Mouse (Mus musculus) brown adipose tissue, adult 24 weeks (tissue): ENCODE results near the gene 6430531B16Rik. TPM values are rescaled to one million over a fixed set of nuclear protein-coding genes. Genes with fewer than 3 reads are reported as not detected.

Experiments used
- H3K27ac ChIP-seq: fragments of 200-500 bp; replicated peaks from 2 replicates; pipeline ENCODE4 v1.5.1; 2012; ENCODE audit warnings: low read depth, mild to moderate bottlenecking, low read length
- H3K4me1 ChIP-seq: fragments of 200-500 bp; 2 replicates; pipeline ENCODE4 v1.6.1; 2012; ENCODE audit warnings: low read length, mixed read lengths; ENCODE audit not compliant: control insufficient read depth, insufficient read depth, insufficient read length
- H3K4me3 ChIP-seq: fragments of 200-500 bp; 2 replicates; pipeline ENCODE4 v1.5.1; 2012; ENCODE audit warnings: low read depth, mild to moderate bottlenecking, low read length, moderate library complexity; ENCODE audit not compliant: insufficient read depth
- polyA plus RNA-seq: library from polyadenylated mRNA; stranded (reverse); fragments of >200 nt; gene quantifications from 2 replicates; pipeline ENCODE4 v1.2.4, GENCODE M21; 2012; ENCODE audit not compliant: missing spikeins, insufficient read depth, insufficient read length

6430531B16Rik gene
- polyA plus RNA-seq, 1 experiment = not detected

DNA sequence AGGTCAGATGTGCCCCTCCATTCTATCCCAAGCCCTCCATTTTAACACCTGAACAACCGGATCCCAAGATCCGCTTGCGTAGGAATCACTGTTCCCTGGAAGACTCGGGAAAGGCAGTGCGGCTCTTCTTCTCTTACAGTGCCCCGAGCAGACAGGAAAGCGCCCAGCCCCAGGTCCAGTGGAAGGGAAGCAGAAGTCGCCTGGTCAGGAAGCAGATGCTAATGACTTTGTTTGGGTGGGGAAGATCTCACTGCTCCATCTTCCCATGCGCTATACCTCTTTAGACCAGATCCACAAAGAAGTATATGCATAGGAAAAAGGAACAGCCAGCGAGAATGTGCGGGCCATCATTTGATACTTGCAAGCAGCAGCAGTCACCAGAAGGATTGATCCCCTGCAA is 21.1 kb downstream of the 6430531B16Rik start:
- H3K27ac ChIP-seq = no peak overlapping the region

DNA sequence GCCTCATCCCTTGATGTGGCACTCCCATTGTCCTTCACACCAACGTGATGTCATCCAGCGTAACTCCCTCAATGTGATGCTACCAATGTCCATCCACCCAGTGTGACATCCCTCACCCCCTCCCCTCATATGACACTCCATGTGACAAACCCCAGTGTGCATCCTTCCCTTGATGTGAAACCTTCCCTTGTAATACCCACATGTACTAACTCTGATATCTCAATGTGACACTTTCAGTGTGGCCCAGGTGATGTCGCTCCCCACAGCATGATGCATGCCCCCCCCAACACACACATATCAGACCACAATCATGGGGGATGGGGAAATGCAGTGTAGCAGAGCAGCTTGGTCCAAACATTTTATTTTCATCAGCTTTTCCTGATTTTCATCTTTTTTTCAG is 21.9 kb downstream of the 6430531B16Rik start:
- Histone ChIP-seq H3K4me1 (no peaks in the 10 kb centered on the region), H3K27ac (no peak overlapping the region), H3K4me3 (no peak overlapping the region)

More for the DNA sequence above, 21.1 kb downstream of the 6430531B16Rik start:
- Histone ChIP-seq H3K4me3 (no peak overlapping the region), H3K4me1 (no peaks in the 10 kb centered on the region)

DNA sequence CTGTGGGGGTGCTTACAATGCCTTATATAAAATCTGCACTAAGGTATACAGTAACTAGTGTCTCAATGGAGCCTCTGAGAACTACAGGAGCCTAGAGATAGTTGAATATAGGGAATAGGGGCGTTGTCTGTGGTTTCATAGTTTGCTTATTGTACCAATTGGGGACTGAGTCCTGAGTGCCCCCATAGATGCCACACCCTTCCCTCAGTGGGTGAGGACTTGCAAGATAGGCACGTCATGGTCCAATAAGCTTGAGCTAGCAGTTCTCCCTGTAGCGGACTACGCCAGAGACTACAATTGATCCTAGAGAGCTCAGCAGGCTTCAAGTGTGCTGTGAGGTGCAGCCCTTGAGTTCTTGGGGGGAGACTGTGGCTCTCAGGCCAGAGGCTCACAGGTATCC is 23.1 kb downstream of the 6430531B16Rik start:
- H3K27ac ChIP-seq = no peak overlapping the region
- H3K4me1 ChIP-seq = no peaks in the 10 kb centered on the region
- no peak overlapping the region for H3K4me3 ChIP-seq

DNA sequence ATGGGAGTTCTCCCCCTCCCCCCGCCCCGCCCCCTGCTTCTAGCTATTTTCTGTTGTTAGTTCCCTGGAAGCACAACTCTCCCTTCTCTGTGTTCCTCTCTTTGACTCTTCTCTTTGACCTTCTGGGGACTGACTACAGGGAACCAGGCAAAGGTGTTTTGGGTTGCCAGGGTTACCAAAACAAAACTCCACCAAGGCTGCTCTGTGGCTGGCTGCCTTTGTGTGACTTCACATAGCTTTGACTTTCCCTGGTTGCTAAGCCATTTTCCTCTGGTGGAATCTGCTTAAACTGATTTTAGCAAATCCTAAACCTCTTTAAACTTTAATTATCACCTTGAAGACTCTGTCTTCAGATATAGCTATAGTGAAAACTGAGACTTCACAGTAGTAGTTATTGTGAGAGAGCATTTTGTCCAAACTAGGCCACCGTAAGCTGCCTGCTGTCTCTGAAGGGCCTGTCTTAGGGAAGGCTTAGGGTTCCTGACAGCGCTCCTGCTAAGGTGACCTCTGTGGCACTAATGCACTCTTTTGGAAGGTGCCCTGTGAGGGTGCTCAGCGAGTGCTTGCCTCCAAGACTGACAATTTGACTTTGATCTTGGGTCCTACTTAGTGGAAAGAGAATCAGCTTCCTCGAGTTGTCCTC is 26.4 kb downstream of the 6430531B16Rik start:
- no peak overlapping the region for H3K4me3 ChIP-seq
- H3K4me1 ChIP-seq = no peaks in the 10 kb centered on the region
- no peak overlapping the region for H3K27ac ChIP-seq

DNA sequence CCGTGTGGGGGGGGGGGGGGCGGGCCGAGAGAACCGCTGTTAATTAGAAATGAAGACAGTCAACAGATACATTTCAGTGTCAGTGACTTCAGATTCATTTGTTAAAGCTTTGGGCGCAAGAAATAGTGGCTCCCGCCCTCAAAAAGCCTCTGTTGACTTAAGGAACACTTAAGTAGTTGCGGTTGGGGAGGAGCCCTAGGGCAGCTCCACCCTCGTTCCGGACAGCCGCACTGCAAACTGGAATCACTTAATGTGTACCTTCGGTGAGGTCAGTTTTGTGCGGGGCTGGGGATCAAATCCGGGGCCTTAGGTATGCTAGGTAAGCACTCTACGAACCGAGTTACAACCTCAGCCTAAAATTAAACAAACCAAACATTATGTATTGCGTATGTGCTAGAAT is 27.5 kb downstream of the 6430531B16Rik start:
- Histone ChIP-seq H3K4me1 (no peaks in the 10 kb centered on the region), H3K4me3 (peak overlapping the region; percentile 72), H3K27ac (no peak overlapping the region)

DNA sequence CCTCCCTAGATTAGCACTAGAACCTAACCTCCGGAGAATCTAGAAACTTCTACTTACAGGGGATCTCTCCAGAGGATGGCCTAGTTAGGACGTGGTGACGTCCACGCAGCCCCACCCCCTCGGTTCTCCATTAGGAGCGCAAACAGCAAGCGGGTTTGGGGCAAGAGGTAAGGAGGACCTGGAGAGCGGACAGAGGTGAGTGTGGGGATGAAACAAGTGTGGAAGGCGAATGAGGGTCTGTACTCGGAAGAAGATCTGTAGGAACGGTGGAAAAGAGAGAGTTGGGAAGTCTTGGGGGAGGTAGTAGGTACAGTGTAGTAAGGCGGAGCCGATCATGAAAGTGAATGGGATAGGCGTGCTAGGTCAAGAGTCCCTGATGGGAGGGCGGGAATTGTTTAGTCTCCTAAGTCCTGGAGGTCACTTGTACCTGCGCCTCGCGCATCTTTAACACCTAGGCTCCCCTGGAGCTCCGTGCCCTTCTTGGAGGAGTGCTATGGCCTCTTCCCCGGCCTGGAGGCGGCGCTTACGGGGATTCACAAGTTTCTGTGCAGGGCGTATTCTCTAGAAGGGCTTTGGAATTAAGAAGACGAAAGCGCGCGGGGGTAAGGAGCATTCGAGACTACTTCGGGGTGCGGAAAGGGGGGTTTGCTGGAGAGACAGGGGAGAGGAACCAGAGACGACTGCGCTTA is 28.1 kb downstream of the 6430531B16Rik start:
- Histone ChIP-seq H3K4me1 (no peaks in the 10 kb centered on the region), H3K27ac (peak overlapping the region; percentile 26), H3K4me3 (peak overlapping the region; percentile 72)

DNA sequence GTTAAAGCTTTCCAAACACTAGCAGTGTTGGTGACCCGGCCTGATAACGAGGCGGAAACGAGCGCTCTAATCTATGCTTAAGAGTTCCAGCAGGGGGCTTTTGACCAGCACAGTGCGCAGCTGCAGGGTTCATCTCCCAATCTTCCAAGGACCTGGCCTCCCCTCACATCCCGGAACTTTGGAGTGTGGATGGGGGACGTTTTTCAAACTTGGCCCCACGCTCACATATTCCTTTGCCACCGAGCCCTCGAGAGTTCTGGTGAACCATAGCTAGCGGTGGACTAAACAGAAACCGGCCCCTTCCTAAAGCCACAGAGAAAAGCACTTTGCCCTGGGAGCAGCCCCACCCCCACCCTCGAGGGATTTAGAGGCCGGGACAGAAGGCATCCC is 28.7 kb downstream of the 6430531B16Rik start:
- peak overlapping the region; percentile 72 for H3K4me3 ChIP-seq
- no peaks in the 10 kb centered on the region for H3K4me1 ChIP-seq
- peak overlapping the region; percentile 26; the same call in 1 of the 2 replicates for H3K27ac ChIP-seq

DNA sequence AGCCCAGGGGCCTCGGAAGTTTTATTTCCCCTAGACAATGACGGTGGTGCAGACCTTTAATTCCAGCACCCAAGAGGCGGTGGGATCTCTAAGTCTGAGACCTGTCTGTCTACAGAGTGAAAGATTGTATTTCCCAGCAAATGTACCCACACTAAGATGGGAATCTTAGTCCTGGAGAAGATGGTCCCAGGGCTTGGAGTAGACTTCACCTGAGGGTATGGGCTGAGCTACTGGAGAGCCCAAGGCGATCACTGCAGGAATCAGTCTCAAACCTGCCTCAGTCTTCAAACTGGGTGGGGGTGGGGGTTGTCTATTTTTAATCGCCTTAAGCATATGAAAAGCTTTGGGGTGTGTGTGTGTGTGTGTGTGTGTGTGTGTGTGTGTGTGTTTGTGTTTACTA is 32.5 kb downstream of the 6430531B16Rik start:
- Histone ChIP-seq H3K4me1 (no peaks in the 10 kb centered on the region), H3K27ac (no peak overlapping the region), H3K4me3 (no peak overlapping the region)

DNA sequence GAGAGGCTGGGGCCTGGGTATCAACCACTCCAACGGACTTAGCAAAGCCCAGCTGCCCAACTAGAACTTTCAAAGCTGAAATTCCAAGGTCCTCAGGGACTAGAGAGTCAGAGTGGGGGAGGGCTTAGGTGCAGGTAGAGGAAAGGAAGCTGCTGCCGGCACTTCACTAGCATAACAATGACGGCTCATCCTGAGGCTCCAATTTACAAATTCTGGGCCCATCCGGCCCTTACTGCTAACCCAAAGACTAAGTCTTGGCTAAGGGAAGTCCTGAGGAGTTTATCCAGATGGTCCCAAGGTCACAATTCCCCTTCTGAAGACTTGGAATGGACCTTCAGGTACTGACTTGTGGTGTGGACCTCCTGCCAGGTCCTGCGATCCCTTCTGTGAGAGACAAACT is 33.0 kb downstream of the 6430531B16Rik start:
- H3K4me1 ChIP-seq = no peaks in the 10 kb centered on the region
- H3K4me3 ChIP-seq = no peak overlapping the region
- H3K27ac ChIP-seq = no peak overlapping the region

DNA sequence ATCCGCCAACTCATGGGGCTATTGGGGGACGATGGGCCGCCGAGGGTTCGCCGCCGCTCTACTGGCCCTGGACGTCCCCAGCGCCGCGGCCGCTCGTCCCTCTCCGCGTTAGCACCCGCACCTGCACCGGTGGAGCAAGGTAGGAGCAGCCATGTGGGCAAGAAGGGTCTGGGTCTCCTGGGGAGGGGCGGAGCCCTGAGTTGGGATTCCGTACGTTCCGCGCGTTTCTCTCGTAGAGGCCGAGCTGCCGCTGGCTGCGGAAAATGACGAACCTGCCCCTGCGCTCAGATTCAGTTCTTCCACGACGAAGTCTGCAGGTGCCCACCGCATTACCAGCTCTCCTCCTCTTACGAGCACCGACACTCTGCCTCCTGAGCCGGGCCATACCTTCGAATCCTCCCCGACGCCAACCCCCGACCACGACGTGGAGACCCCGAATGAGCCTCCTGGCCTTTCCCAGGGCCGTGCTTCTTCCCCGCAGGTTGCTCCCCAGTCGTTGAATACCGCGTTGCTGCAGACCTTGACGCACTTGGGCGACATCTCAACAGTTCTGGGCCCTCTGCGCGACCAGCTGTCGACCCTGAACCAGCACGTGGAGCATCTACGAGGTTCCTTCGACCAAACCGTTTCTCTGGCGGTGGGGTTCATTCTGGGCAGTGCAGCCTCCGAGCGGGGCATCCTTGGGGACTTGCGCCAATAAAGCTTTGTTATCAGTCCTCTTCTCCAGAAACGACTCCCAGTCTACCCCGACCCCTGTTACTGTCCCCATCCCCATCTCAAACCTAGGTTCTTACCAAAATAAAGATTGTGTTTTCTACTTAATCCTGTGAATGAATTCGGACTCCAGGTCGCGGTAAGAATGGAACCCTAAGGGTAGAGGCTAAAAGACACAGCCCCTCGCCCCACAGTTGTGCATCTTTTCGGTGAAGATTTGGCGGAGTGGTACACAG is 34.0 kb downstream of the 6430531B16Rik start:
- Histone ChIP-seq H3K4me3 (peak overlapping the region; percentile 33), H3K4me1 (no peaks in the 10 kb centered on the region), H3K27ac (no peak overlapping the region)

DNA sequence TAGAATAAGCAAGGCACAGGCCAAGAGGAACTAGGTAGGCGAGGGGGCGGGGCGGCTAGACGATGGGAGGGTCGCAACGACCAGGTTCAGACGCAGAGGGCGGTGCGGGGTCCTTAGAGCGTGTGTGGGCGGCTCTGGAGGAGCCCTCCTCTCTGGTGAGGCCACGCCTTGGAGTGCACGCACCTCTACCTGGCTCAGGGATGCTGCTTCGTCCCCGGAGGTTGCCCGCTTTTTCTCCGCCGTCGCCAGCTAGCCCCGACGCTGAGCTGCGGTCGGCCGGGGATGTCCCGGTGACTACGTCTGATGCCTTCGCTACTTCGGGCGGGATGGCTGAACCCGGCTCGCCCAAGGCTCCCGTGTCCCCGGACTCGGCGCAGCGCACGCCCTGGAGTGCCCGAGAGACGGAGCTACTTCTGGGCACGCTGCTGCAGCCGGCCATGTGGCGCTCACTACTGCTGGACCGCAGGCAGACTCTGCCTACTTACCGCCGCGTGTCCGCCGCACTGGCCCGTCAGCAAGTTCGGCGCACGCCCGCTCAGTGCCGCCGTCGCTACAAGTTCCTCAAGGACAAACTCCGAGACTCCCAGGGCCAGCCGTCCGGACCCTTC is 34.8 kb downstream of the 6430531B16Rik start, which contains the start of gene Utf1:
Utf1 (plus strand) TSS at position 116 of the 608 bp plus-strand sequence.
- H3K27ac ChIP-seq = no peak within 1 kb of the TSS
- no peaks in the 10 kb centered on the region for H3K4me1 ChIP-seq
- peak within 1 kb of the TSS; percentile 33 for H3K4me3 ChIP-seq

DNA sequence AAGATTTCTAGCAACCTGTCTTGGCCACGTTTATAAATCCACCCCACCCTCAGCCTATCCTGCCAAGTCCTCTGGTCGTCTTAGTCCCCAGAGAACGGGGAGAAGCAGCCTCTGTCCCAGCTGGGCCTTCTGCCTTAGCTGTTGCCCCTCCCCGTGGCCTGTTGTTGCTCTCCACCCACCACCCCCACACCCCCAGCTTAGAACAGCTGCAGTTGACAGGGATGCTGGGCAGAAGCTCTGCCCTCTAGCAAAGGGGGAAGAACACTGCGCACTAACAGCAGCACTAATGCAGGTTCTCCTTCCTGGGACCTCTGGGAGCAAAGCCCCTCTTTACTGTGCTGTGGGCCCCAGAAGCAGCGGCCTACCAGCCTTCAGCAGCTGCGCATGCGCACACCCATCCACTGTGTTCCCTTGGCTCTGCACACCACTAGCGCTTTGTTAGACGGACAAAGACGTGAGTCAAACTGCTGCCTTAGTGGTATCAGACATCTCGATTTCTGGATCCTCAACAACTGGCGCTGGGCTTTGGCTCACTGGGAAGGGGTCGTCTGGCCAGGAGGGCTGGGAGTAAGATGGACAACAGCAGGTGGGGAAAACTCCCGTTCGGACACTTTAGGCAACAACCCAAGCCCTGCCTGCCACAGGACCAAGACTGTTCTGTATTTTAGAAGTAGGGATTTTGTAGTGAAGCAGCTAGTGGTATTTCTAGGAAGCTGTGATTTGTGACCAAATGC is 37.9 kb downstream of the 6430531B16Rik start:
- H3K4me3 ChIP-seq = no peak overlapping the region

DNA sequence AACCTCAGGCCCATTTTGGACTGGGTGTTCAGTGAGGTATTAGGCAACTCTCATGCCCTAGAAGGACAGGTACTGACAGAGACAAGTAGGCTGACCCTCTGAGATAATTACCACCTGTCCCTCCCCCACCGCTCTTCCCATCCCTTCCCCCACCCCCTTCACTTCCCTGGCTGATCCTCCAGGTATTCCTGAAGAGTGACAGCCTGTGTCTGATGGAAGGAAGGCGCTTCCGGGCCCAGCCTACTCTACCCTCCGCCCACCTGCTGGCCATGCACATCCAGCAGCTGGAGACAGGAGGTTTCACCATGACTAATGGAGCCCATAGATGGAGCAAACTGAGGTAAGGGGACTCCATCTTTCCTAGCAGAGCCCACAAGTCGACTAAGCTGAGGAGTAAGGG is 40.7 kb downstream of the 6430531B16Rik start:
- Histone ChIP-seq H3K27ac (no peak overlapping the region), H3K4me1 (no peaks in the 10 kb centered on the region)

More for the DNA sequence above, 37.9 kb downstream of the 6430531B16Rik start:
- H3K27ac ChIP-seq = no peak overlapping the region
- H3K4me1 ChIP-seq = no peaks in the 10 kb centered on the region

DNA sequence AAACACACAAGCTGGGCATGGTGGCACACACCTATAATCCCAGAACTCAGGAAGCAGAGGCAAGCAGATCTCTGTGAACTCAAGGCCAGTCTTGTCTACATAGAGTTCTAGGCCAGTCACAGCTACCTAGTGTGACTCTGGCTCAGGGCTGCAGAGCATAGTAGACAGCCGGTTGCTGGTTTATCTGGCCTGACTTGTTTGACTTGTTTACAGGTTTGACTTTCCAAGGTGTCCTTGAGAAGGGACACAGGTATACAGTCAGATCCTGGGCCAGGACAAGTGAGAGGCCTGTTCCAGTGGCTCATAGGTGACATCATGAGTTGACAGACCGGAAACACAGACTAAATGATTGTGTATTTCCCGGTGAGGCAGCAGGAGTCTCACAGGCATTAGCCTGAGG is 41.4 kb downstream of the 6430531B16Rik start:
- Histone ChIP-seq H3K4me1 (no peaks in the 10 kb centered on the region), H3K27ac (no peak overlapping the region), H3K4me3 (no peak overlapping the region)

More for the DNA sequence above, 40.7 kb downstream of the 6430531B16Rik start:
- no peak overlapping the region for H3K4me3 ChIP-seq
